Mouse (Mus musculus) myocyte (in vitro differentiated cells): Measurements from ENCODE around the gene Gstcd.

Source experiments
- CEBPB ChIP-seq: IDR thresholded peaks from 2 replicates; pipeline ENCODE4 v1.6.1; 2011; ENCODE audit warnings: mild to moderate bottlenecking, moderate library complexity; ENCODE audit not compliant: poor library complexity, insufficient read depth, severe bottlenecking
- MAX ChIP-seq: IDR thresholded peaks from one replicate; pipeline ENCODE4 v1.6.1; 2011; ENCODE audit warnings: low read depth, mild to moderate bottlenecking, control low read depth
- MYOD1 ChIP-seq, 3 experiments: IDR thresholded peaks; one replicate each; pipeline ENCODE4 v1.6.1; 2011; ENCODE audit warnings: control low read depth in 2 of 3, low read depth in 2 of 3, mild to moderate bottlenecking in 2 of 3, moderate library complexity in 1 of 3; ENCODE audit not compliant: insufficient read length in 2 of 3, control insufficient read depth in 1 of 3
- MYOG ChIP-seq, 3 experiments: IDR thresholded peaks; one replicate each; pipeline ENCODE4 v1.6.1; 2011; ENCODE audit warnings: control low read depth in 2 of 3, low read depth in 2 of 3, mild to moderate bottlenecking in 2 of 3; ENCODE audit not compliant: insufficient read length in 2 of 3, control insufficient read depth in 1 of 3, insufficient read depth in 1 of 3
- POLR2A ChIP-seq: IDR thresholded peaks from one replicate; pipeline ENCODE4 v1.6.1; 2011; ENCODE audit warnings: low read depth, mild to moderate bottlenecking, control low read depth, moderate library complexity; ENCODE audit not compliant: insufficient read length
- POLR2AphosphoS2 ChIP-seq: IDR thresholded peaks from one replicate; pipeline ENCODE4 v1.6.1; 2011; ENCODE audit warnings: low read depth, control low read depth; ENCODE audit not compliant: insufficient read length
- SRF ChIP-seq: IDR thresholded peaks from one replicate; pipeline ENCODE4 v1.6.1; 2011; ENCODE audit warnings: low read depth; ENCODE audit not compliant: control insufficient read depth, insufficient read length
- USF1 ChIP-seq: IDR thresholded peaks from one replicate; pipeline ENCODE4 v1.6.1; 2011; ENCODE audit warnings: low read depth, mild to moderate bottlenecking, control low read depth, moderate library complexity

DNA sequence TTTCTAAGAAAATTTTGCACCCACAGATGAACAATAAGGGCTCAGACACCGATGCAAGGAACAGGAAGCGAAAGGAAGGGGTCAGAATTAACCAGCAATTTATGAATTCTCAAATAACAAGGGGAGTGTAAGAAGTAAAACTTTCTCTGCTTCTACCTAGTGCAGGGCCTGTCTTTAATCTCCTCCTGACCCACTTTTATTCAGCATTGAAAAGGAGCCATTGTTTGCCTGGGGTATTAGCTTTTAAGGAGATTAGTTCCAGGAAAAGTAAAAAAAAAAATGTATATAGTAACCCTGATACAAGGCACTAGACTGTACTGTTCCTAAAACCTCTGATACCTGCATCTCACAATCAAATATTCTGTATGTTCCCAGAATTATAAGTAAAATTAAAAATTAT, 64.9 kb downstream of the Gstcd start:
- TF ChIP-seq POLR2AphosphoS2 (no peak), MYOD1 (IDR thresholded peaks at IDR 0.05; ENCODE audit: control insufficient read depth in 1 of 3, insufficient read length in 2 of 3, low read depth in 2 of 3) (no peak), POLR2A (no peak), MAX (no peak), SRF (no peak), USF1 (no peak), MYOG (IDR thresholded peaks at IDR 0.05; ENCODE audit: control insufficient read depth in 1 of 3, insufficient read depth in 1 of 3, insufficient read length in 2 of 3, low read depth in 2 of 3) (no peak), CEBPB (no peak)
